Mouse (Mus musculus): ENCODE measurements at regions not wholly inside any gene's neighbourhood (a gene's known extent, or its start where the extent isn't known, plus 50 kb on each side); places are given as distances from the start of the nearest gene placed in this dataset.

DNA sequence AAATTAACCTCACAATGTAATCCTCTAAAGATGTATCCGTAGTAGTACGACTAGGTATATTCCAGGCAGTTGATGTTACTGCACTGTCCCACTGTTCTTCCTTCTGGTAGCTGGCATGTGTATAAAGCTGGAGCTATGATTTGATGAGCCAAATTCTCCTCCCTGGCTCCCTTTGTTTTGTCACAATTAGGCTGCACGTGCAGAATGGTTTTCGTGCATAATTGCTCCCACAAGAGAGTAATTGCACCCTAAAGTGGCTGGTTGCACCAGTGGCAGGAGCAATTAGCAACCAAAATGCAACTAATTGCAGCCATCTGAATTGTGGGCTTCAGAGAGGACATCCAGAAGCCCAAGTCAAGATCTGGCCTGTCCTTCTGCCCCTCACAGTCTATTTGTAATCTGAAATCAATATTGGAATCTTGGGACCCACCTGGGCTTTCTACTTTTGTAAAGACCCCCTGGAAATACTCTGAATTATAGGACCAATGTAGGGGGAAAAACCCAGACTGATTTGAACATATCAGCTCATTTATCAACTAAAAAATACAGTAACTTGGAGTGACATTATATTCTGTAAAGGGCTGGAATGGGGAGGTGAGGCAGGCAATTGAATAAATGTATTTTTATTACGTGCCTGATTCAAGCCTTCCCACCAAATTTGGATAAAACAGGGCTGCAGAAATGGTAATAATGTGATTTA is 71.7 kb upstream of the Pfn2 start:
- TF ChIP-seq CTCF (IDR thresholded peaks at IDR 0.05; ENCODE audit: borderline replicate concordance, insufficient read depth, low read length) (no peak), POLR2A (IDR thresholded peaks at IDR 0.05; ENCODE audit: low read depth, low read length) (no peak)
